Mouse (Mus musculus) embryonic facial prominence, embryonic 15.5 days (tissue): ENCODE measurements at regions not wholly inside any gene's neighbourhood (a gene's known extent, or its start where the extent isn't known, plus 50 kb on each side); places are given as distances from the start of the nearest gene placed in this dataset.

Experiments
- ATAC-seq: fragments of 200-750 bp; cut with Nextera tagmentation; 2 replicates; pipeline ENCODE4 v1.8.0; 2017; ENCODE audit warnings: low read depth, moderate TSS enrichment; ENCODE audit not compliant: insufficient number of reproducible peaks, low FRiP score, low TSS enrichment
- H3K27ac ChIP-seq: fragments of 300-500 bp; sonication (generic); replicated peaks from 2 replicates; pipeline ENCODE4 v1.5.1; 2015; ENCODE audit warnings: mild to moderate bottlenecking, inconsistent platforms
- H3K27me3 ChIP-seq: fragments of 300-500 bp; sonication (generic); 2 replicates; pipeline ENCODE4 v1.6.1; 2015; ENCODE audit warnings: inconsistent platforms
- H3K36me3 ChIP-seq: fragments of 300-500 bp; sonication (generic); 2 replicates; pipeline ENCODE4 v1.6.1; 2015; ENCODE audit warnings: mild to moderate bottlenecking, inconsistent platforms
- H3K4me1 ChIP-seq: fragments of 300-500 bp; sonication (generic); 2 replicates; pipeline ENCODE4 v1.6.1; 2015; ENCODE audit warnings: inconsistent platforms
- H3K4me2 ChIP-seq: fragments of 300-500 bp; sonication (generic); replicated peaks from 2 replicates; pipeline ENCODE4 v1.6.1; 2015; ENCODE audit warnings: mild to moderate bottlenecking, inconsistent platforms
- H3K4me3 ChIP-seq: fragments of 300-500 bp; sonication (generic); replicated peaks from 2 replicates; pipeline ENCODE4 v1.5.1; 2015; ENCODE audit warnings: mild to moderate bottlenecking, inconsistent platforms
- H3K9ac ChIP-seq: fragments of 300-500 bp; sonication (generic); 2 replicates; pipeline ENCODE4 v1.6.1; 2015; ENCODE audit warnings: inconsistent platforms
- H3K9me3 ChIP-seq: fragments of 300-500 bp; sonication (generic); replicated peaks from 2 replicates; pipeline ENCODE4 v1.6.1; 2016; ENCODE audit warnings: inconsistent platforms
- WGBS: fragments of 180-500 bp; shearing (Covaris S2); methylation state at CpG from one replicate; pipeline ENCODE4 v1.1.7; 2015; 5-methylcytosine and 5-hydroxymethylcytosine counted together

DNA sequence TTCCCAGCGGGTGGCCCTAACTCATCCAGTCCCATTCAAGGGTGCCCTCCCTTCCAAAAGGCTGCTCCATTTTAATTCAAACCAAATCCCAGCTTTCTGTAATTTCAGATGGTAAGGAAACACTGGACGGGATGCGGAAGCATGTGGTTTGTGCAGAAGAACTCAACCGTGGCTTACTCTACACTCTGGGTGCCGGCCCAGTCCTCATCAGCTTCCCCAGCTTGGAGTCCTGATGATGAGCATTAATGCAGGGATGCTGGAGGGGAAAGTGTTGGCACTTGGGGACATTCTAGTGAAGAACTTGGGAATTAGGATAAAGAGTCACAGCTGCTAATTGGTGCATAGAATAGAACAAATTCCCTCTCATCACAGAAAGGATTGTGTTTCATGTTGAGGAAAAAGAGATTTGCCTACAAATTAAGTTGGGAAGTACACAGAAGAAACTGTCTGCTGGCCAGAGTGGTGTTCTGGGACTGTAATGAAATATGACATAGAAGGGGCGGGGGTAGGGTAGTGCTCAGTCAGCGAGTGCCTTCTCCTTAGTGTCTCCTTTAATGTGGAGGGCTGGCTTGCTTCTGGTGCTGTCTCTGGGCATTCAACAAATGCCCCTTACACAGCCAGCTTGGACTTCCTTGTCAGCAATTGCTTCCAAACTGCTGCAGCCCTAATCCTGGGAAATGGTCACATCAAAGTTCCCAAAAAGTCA, 285.0 kb upstream of the Bmper start:
- ATAC-seq: peak; percentile 76
- no peaks in the 10 kb centered on the region for H3K36me3 ChIP-seq
- H3K9ac ChIP-seq: no peak overlapping the region
- H3K27ac ChIP-seq: no peak overlapping the region
- H3K27me3 ChIP-seq: no peaks in the 10 kb centered on the region
- no peaks in the 10 kb centered on the region for H3K9me3 ChIP-seq
- no peak overlapping the region for H3K4me2 ChIP-seq
- WGBS: 41% methylated on average over 7 of the region's 7 CpGs
- H3K4me3 ChIP-seq: no peak overlapping the region
- no peaks in the 10 kb centered on the region; the same call in 1 of the 2 replicates for H3K4me1 ChIP-seq

DNA sequence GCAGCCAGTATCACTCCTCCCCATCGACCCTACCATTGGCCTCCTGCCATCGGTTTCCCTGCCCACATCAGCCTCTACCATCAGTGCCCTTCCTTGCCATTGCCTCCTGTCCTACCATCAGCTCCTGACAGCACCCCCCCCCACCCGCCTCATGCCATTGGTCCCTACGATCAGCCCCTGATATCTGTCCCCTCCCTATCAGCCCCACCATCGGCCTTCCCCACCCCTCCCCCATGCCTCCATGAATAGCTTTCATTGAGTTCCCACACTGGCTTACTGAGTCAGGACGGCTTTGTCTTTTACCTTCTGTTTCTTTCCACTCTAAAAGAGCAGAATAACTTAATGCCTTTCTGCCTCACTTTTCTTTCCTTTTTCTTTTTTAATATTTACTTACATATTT, 277.9 kb upstream of the Bmper start:
- H3K4me1 ChIP-seq: no peaks in the 10 kb centered on the region
- 76% methylated on average over 6 of the region's 6 CpGs for WGBS
- H3K27me3 ChIP-seq: no peaks in the 10 kb centered on the region
- no peaks in the 10 kb centered on the region for H3K36me3 ChIP-seq
- no peak overlapping the region for H3K4me3 ChIP-seq
- no peaks in the 10 kb centered on the region for H3K9me3 ChIP-seq
- no peak overlapping the region for H3K4me2 ChIP-seq
- no peak overlapping the region for H3K9ac ChIP-seq
- no peak for ATAC-seq
- H3K27ac ChIP-seq: no peak overlapping the region

GRCm38 (mm10) chr9:22945426-22945955, 277.4 kb upstream of the Bmper start:
- H3K27me3 ChIP-seq: no peaks in the 10 kb centered on the region
- H3K4me1 ChIP-seq: no peaks in the 10 kb centered on the region
- H3K36me3 ChIP-seq: no peaks in the 10 kb centered on the region
- H3K27ac ChIP-seq: no peak overlapping the region
- 53% methylated on average over 8 of the region's 8 CpGs for WGBS
- H3K9ac ChIP-seq: no peak overlapping the region
- no peak overlapping the region for H3K4me2 ChIP-seq
- no peak overlapping the region for H3K4me3 ChIP-seq
- no peaks in the 10 kb centered on the region for H3K9me3 ChIP-seq
- ATAC-seq: peak; percentile 47; the same call in 1 of the 2 replicates

DNA sequence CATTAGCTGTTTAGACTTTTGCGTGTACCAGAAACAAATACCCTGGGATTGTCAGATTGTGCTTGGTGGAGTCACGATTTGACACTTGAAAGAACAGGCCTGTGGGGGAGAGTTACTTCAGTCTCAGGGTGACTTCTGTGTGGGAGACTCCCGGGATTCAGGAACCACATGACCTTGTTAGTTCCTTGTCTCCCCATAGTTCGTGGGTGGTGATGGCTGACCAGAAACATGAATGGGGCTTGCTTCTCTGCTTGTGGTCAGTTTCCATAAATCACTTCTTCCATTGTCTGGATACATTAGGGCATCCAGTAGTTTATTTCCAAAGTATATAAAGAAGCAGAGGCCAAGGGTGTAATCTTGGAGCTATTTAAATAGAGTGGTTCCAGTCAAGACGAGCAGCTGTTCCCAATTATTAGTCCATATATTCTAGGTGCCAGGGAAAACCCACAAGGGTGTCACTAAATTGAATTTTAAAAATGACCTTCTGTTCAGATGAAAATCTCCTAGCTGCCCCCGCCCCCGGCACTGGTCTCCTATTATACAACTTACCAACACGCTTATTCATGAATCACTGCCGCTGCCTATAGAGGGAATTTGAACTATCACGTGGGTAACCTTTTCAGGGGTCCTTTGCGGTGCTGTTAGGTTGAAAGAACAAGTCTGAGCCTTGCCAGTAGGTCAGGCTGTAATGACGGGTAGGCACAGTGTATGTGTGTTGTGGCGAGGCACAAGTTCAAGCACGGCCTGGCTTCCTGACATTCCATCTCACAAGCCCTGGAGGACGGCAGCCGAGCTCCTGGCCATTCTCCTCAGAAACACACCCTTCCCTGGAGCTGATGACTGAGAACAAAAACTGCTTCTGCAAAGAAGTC, 270.1 kb upstream of the Bmper start:
- Histone ChIP-seq H3K27ac (0 out of 2 replicates have a peak overlapping the region, but pooled peaks have one; percentile 11), H3K9me3 (no peaks in the 10 kb centered on the region), H3K27me3 (no peaks in the 10 kb centered on the region), H3K36me3 (no peaks in the 10 kb centered on the region), H3K4me2 (no peak overlapping the region), H3K4me3 (no peak overlapping the region), H3K4me1 (peaks cover 5% of the 10 kb centered on the region; the same call in 1 of the 2 replicates), H3K9ac (no peak overlapping the region)
- no peak for ATAC-seq
- 60% methylated on average over 16 of the region's 16 CpGs for WGBS

- no peaks in the 10 kb centered on the region for H3K4me1 ChIP-seq
- 43% methylated on average over 7 of the region's 7 CpGs for WGBS
- H3K4me3 ChIP-seq: no peak overlapping the region
- H3K9ac ChIP-seq: no peak overlapping the region
- H3K4me2 ChIP-seq: no peak overlapping the region
- ATAC-seq: no peak
- no peaks in the 10 kb centered on the region for H3K9me3 ChIP-seq
- H3K27ac ChIP-seq: no peak overlapping the region
- no peaks in the 10 kb centered on the region for H3K36me3 ChIP-seq
- H3K27me3 ChIP-seq: no peaks in the 10 kb centered on the region
Measured at GRCm38 (mm10) chr9:22962269-22962815, 260.5 kb upstream of the Bmper start.

- Histone ChIP-seq H3K4me2 (no peak overlapping the region), H3K27me3 (0 out of 2 replicates have a peak, but pooled peaks cover 4% of the 10 kb centered on the region), H3K9me3 (no peaks in the 10 kb centered on the region), H3K4me1 (no peaks in the 10 kb centered on the region), H3K27ac (no peak overlapping the region), H3K36me3 (no peaks in the 10 kb centered on the region), H3K9ac (no peak overlapping the region), H3K4me3 (no peak overlapping the region)
- 69% methylated on average over 4 of the region's 4 CpGs for WGBS
- ATAC-seq: no peak
Measured at GRCm38 (mm10) chr9:22971312-22971711, 251.6 kb upstream of the Bmper start.

DNA sequence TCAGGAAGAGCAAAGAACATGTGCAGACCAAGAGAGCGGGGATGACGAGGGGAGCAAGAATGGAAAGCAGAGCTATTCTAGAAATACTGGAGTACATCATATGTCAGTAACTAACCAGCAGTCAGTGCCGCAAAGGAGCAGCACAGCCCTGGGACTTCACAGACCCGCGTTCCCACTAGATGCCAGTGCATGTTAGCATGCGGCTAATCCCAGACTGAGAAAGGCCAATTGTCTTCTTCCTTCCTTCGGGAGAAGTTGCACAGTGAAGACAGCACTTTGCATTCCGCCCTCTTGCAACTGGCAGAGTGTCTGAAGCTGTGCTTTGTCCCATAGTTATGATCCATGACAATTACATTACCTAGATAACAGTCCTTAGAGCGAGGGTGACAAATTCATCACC, 246.1 kb upstream of the Bmper start:
- 55% methylated on average over 9 of the region's 9 CpGs for WGBS
- no peak overlapping the region for H3K9ac ChIP-seq
- no peak overlapping the region for H3K4me2 ChIP-seq
- no peaks in the 10 kb centered on the region for H3K36me3 ChIP-seq
- peaks cover 9% of the 10 kb centered on the region; the same call in 1 of the 2 replicates for H3K27me3 ChIP-seq
- no peaks in the 10 kb centered on the region for H3K9me3 ChIP-seq
- no peak overlapping the region for H3K27ac ChIP-seq
- no peak overlapping the region for H3K4me3 ChIP-seq
- H3K4me1 ChIP-seq: no peaks in the 10 kb centered on the region
- ATAC-seq: no peak

GRCm38 (mm10) chr9:22979627-22980026, 243.2 kb upstream of the Bmper start:
- Histone ChIP-seq H3K27ac (0 out of 2 replicates have a peak overlapping the region, but pooled peaks have one; percentile 48), H3K4me1 (no peaks in the 10 kb centered on the region), H3K9ac (no peak overlapping the region), H3K4me2 (no peak overlapping the region), H3K4me3 (no peak overlapping the region), H3K27me3 (peaks cover 6% of the 10 kb centered on the region; the same call in 1 of the 2 replicates), H3K9me3 (no peaks in the 10 kb centered on the region), H3K36me3 (no peaks in the 10 kb centered on the region)
- ATAC-seq: no peak
- 26% methylated on average over 5 of the region's 5 CpGs for WGBS

DNA sequence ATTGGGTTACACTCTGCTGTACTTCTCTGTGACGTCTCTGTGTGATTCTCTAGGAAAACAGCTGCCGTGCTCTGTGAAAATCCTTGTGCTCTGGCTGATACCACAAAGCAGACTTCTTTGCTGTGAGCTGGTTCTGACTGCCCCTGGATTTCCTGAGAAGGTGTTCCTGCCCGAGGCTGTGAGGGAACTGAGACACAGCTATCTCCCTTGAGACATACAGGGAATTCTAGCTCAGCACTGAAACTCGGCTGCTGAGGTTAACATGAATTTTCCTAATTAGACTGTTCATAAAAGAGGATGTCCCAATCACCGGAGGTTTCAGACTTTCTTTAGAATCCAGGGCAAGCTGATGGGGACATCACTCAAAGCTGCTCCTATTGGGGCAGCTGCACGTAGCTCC, 233.4 kb upstream of the Bmper start:
- no peaks in the 10 kb centered on the region for H3K9me3 ChIP-seq

DNA sequence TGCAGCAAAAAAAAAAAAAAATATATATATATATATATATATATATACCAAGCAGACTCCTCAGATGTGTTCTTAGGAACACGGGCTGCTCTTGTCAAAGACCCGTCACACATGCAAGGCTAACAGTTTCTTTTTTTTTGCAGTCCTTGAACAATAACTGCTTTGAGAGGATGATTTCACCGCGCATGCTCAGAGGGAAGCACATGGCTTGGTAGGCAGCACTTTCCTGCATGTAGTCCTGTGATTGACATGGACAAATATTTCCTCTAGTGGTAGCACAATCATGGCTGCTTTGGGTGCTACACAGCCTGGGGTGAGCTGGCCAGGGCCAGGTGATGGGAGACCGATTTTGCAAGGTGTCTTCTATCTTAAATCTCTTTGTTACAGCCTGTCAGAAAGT, 229.3 kb upstream of the Bmper start:
- no peak overlapping the region for H3K4me2 ChIP-seq
- no peak overlapping the region for H3K9ac ChIP-seq
- ATAC-seq: no peak
- no peak overlapping the region for H3K27ac ChIP-seq
- H3K27me3 ChIP-seq: 0 out of 2 replicates have a peak, but pooled peaks cover 3% of the 10 kb centered on the region
- H3K4me1 ChIP-seq: no peaks in the 10 kb centered on the region
- no peak overlapping the region for H3K4me3 ChIP-seq
- H3K9me3 ChIP-seq: no peaks in the 10 kb centered on the region
- 60% methylated on average over 5 of the region's 5 CpGs for WGBS
- H3K36me3 ChIP-seq: no peaks in the 10 kb centered on the region

More for the DNA sequence above, 233.4 kb upstream of the Bmper start:
- no peak overlapping the region for H3K27ac ChIP-seq
- no peak overlapping the region for H3K9ac ChIP-seq
- no peak overlapping the region for H3K4me3 ChIP-seq
- no peaks in the 10 kb centered on the region for H3K4me1 ChIP-seq
- no peak for ATAC-seq
- WGBS: 44% methylated on average over 6 of the region's 6 CpGs
- no peaks in the 10 kb centered on the region for H3K36me3 ChIP-seq
- H3K4me2 ChIP-seq: no peak overlapping the region
- H3K27me3 ChIP-seq: no peaks in the 10 kb centered on the region

DNA sequence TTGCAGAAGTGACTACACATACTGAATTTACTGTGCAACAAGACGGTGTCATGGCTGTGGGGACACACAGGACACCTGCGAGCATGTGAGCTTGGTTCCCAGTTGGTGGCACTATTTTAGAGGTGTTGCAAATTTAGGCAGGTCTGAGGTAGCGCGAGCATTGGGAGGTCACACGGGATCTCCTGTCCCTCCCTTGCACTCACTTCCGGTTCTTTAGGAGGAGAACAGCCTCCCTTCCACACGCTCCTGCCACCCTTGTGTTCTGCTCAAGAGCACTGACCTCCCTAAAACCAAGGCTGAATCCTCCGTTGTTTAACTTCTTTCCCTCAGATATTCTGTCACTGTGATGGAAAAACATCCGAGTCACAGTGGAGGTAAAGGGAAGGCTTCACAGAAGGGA, 227.3 kb upstream of the Bmper start:
- Histone ChIP-seq H3K4me3 (no peak overlapping the region), H3K27me3 (0 out of 2 replicates have a peak, but pooled peaks cover 3% of the 10 kb centered on the region), H3K4me2 (no peak overlapping the region), H3K9ac (no peak overlapping the region), H3K27ac (no peak overlapping the region), H3K36me3 (no peaks in the 10 kb centered on the region), H3K9me3 (no peaks in the 10 kb centered on the region), H3K4me1 (no peaks in the 10 kb centered on the region)
- 72% methylated on average over 9 of the region's 9 CpGs for WGBS
- ATAC-seq: no peak
